22 mouse cellular contexts compared by ENCODE assay signal in genomic region chr1:152378311-152378710, GRCm38 (mm10). TPM values are rescaled to one million over a fixed set of nuclear protein-coding genes. Genes with fewer than 3 reads are reported as not detected.
A peak's percentile ranks its signal among the peaks of the same experiment; 100 is the strongest.
DNase-seq lines count a peak whose midpoint lies in the region.
"Had no signal": no experiment of that assay in that cellular context is flagged by ENCODE, and none has a peak within 500 bp of the region (broad histone marks: within the 10 kb centered on the region; RNA-seq: fewer than 3 reads in every experiment).

No protein-coding gene starts in this region.

- peak; percentile 58 for DNase-seq in adrenal gland, adult 2 months
- DNase-seq in adrenal gland, postnatal 4 days (ENCODE audit: low spot score in 2 of 2) = no peak
- peak; percentile 2 for DNase-seq in Muller cell, postnatal 12 days (ENCODE audit: inconsistent ontology term)
- peak; percentile 14 for DNase-seq in adrenal gland, postnatal 10 days
- DNase-seq in hindbrain, embryonic 10.5 days (ENCODE audit: low spot score) = no peak
- no peak for DNase-seq in left cerebral cortex, adult 8-10 months (ENCODE audit: low spot score in 2 of 2)
- DNase-seq: B cell, adult 2 months; cerebellum, adult 18-20 months; cerebellum, adult 9-10 months; cerebellum, postnatal 14 days; gastrocnemius, postnatal 10 days; gastrocnemius, postnatal 36 days; heart, postnatal 36 days; kidney, adult 18-20 months had no signal

- H3K4me1 ChIP-seq in hindbrain, embryonic 10.5 days (replicated peaks) = no peaks in the 10 kb centered on the region
- H3K4me1 ChIP-seq: forebrain, embryonic 10.5 days; forebrain, embryonic 13.5 days had no signal

- peaks cover 18% of the 10 kb centered on the region; the same call in 1 of the 2 replicates for H3K36me3 ChIP-seq in hindbrain, embryonic 10.5 days

- WGBS in hindbrain, embryonic 10.5 days = 92% methylated on average over 5 of the region's 5 CpGs

- H3K9me3 ChIP-seq in hindbrain, embryonic 10.5 days = no peaks in the 10 kb centered on the region
- H3K9me3 ChIP-seq: forebrain, embryonic 10.5 days; forebrain, embryonic 13.5 days; G1E had no signal

- H3K4me3 ChIP-seq in hindbrain, embryonic 10.5 days = no peak overlapping the region
- H3K4me3 ChIP-seq: forebrain, embryonic 10.5 days; forebrain, embryonic 13.5 days had no signal

- no peak overlapping the region for H3K27ac ChIP-seq in hindbrain, embryonic 10.5 days
- H3K27ac ChIP-seq: forebrain, embryonic 10.5 days; forebrain, embryonic 13.5 days; hindbrain, embryonic 14.5 days; hindbrain, postnatal 0 days had no signal

- no peaks in the 10 kb centered on the region for H3K27me3 ChIP-seq in hindbrain, embryonic 10.5 days (ENCODE audit: insufficient read depth, poor library complexity, severe bottlenecking)
- H3K27me3 ChIP-seq: CH12.LX; forebrain, embryonic 13.5 days had no signal

RNA-seq across cellular contexts. Expression of gene Tsen15, which starts 8.2 kb away (rescaled TPM):
- total RNA-seq in adrenal gland, adult 2 months (2021) = 10 to 100 TPM; 21.4 to 27.6 TPM
- polyA plus RNA-seq in adrenal gland, adult 2 months (2012; rRNA removed) = 10.6 and 11.6 TPM in 2 replicates
- 10 to 100 TPM; 33.7 to 35.4 TPM for total RNA-seq in adrenal gland, postnatal 4 days (2021)
- total RNA-seq in adrenal gland, postnatal 10 days (2021) = 10 to 100 TPM; 25.8 to 27.8 TPM
- polyA plus RNA-seq in hindbrain, embryonic 10.5 days (2016; fragmentation: Nextera tagmentation; extraction: Ambion mirVana) = 49.9 and 64.4 TPM in 2 replicates
- 10 to 100 TPM; 31.9 to 36.0 (median 34.4) TPM for total RNA-seq in left cerebral cortex, adult 8-10 months (2022)

RNA-seq across cellular contexts. Expression of gene Colgalt2, which starts 21.3 kb away (rescaled TPM):
- 1 to 10 TPM; 3.0 to 3.8 TPM for total RNA-seq in adrenal gland, adult 2 months (2021)
- 3.9 and 5.2 TPM in 2 replicates for polyA plus RNA-seq in adrenal gland, adult 2 months (2012; rRNA removed)
- total RNA-seq in adrenal gland, postnatal 4 days (2021) = 1 to 10 TPM; 2.5 to 2.8 TPM
- total RNA-seq in adrenal gland, postnatal 10 days (2021) = 1 to 10 TPM; 2.6 to 3.2 TPM
- polyA plus RNA-seq in hindbrain, embryonic 10.5 days (2016; fragmentation: Nextera tagmentation; extraction: Ambion mirVana) = 1.7 and 1.8 TPM in 2 replicates
- total RNA-seq in left cerebral cortex, adult 8-10 months (2022) = 1 to 10 TPM; 5.0 to 6.4 (median 5.8) TPM
- total RNA-seq: CH12.LX; granulocyte monocyte progenitor cell, adult 5-6 weeks had no signal
- polyA plus RNA-seq: G1E; inflammation-experienced regulatory T-cells, adult 6 months had no signal

Comparison
In these comparisons a context has a peak if more than half of its experiments do, and no peak if none do; other contexts are left out.
1. DNase-seq: peak in adrenal gland, adult 2 months (single experiment), Muller cell, postnatal 12 days (single experiment) and adrenal gland, postnatal 10 days (single experiment); none in adrenal gland, postnatal 4 days (0 of 2), hindbrain, embryonic 10.5 days (single experiment) and left cerebral cortex, adult 8-10 months (0 of 2).